In the genomic region with DNA sequence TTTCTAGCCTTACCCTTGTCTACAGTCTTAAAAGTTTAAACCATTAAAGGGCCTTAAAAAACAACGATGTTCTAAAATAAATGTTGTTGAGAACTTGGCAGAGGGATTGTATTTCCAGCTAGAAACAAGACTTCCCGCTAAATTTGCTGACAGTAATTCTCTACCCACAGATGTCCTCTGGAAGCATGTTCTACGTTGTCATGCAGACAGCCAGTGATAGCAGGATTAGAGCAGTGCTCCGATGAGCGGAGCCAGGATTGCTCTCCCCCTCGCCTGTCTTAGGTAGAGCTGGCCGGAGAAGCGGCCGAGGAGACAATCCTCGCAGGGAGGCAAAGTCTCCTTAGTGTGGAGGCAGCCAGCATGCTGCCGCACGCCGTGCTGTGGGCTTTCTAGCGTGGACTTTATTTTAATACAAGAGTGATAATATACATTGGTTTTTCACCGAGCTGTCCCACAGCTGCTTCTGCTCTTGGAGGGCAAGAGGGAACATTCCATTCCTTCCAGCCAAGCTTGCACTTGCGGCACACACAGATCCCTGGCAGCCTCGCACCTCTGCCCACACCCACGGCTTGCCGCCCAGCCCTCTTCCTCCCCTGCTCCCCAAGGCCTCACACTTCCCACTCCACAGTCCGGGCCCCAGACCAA, we compare ENCODE assay signal across 10 mouse cellular contexts.
A peak's percentile ranks its signal among the peaks of the same experiment; 100 is the strongest.
DNase-seq lines count a peak whose midpoint lies in the region; ATAC-seq and TF ChIP-seq lines count a peak whose summit lies in the region.
"Had no signal": no experiment of that assay in that cellular context is flagged by ENCODE, and none has a peak within 500 bp of the region (broad histone marks: within the 10 kb centered on the region; RNA-seq: fewer than 3 reads in every experiment).

No protein-coding gene starts in this region.

- no peaks in the 10 kb centered on the region for H3K9me3 ChIP-seq in intestine, embryonic 15.5 days
- no peaks in the 10 kb centered on the region for H3K9me3 ChIP-seq in stomach, embryonic 15.5 days

- H3K27me3 ChIP-seq in liver, adult 2 months (ENCODE audit: control insufficient read depth, insufficient read depth, low read length), result no peaks in the 10 kb centered on the region
- no peaks in the 10 kb centered on the region for H3K27me3 ChIP-seq in intestine, embryonic 15.5 days (replicated peaks)
- H3K27me3 ChIP-seq in stomach, embryonic 15.5 days (replicated peaks), result no peaks in the 10 kb centered on the region
- H3K27me3 ChIP-seq: Patski had no signal

- H3K36me3 ChIP-seq in liver, adult 2 months (ENCODE audit: control insufficient read depth, insufficient read depth, low read length), result no peaks in the 10 kb centered on the region
- no peaks in the 10 kb centered on the region for H3K36me3 ChIP-seq in intestine, embryonic 15.5 days
- H3K36me3 ChIP-seq in stomach, embryonic 15.5 days, result no peaks in the 10 kb centered on the region

- no peak overlapping the region; the same call in 1 of the 2 replicates for H3K27ac ChIP-seq in liver, adult 2 months (replicated peaks; ENCODE audit: insufficient read depth, low read depth, low read length)
- H3K27ac ChIP-seq in gastrocnemius, adult 2 months, result peak overlapping the region; percentile 85
- peak overlapping the region; percentile 72 for H3K27ac ChIP-seq in intestine, embryonic 15.5 days
- peak overlapping the region; percentile 76 for H3K27ac ChIP-seq in stomach, embryonic 15.5 days
- H3K27ac ChIP-seq: liver, embryonic 14.5 days had no signal

- peak overlapping the region; percentile 14; the same call in 1 of the 2 replicates for H3K4me2 ChIP-seq in intestine, embryonic 15.5 days (replicated peaks)
- H3K4me2 ChIP-seq in stomach, embryonic 15.5 days, result peak overlapping the region; percentile 31

- no peak overlapping the region for H3K4me3 ChIP-seq in liver, adult 2 months (ENCODE audit: insufficient read depth, low read depth, low read length)
- peak overlapping the region; percentile 55 for H3K4me3 ChIP-seq in gastrocnemius, adult 2 months
- H3K4me3 ChIP-seq in intestine, embryonic 15.5 days (replicated peaks), result no peak overlapping the region
- H3K4me3 ChIP-seq in stomach, embryonic 15.5 days (replicated peaks), result no peak overlapping the region

- intact Hi-C loops in gastrocnemius, adult 2 months (cut with DNase I), result loop anchor here (1.0 to 5.0 kb wide), 3 partner anchors 46 to 113 kb away; no protein-coding TSS in a partner anchor

- no peak for TF ChIP-seq CTCF in liver, adult 2 months (IDR thresholded peaks at IDR 0.05; ENCODE audit: low read depth, low read length)
- TF ChIP-seq CTCF in gastrocnemius, adult 2 months (IDR thresholded peaks at IDR 0.05), result no peak

- 71% methylated on average over 20 of the region's 20 CpGs for WGBS in liver, adult 2 months
- WGBS in intestine, embryonic 15.5 days, result 49% methylated on average over 20 of the region's 20 CpGs
- WGBS in stomach, embryonic 15.5 days, result 49% methylated on average over 20 of the region's 20 CpGs

- H3K79me2 ChIP-seq in liver, adult 2 months (ENCODE audit: control insufficient read depth, insufficient read depth, low read length), result peaks cover 46% of the 10 kb centered on the region; the same call in 1 of the 2 replicates

- H3K9ac ChIP-seq in liver, adult 2 months (ENCODE audit: low read depth, low read length), result peak overlapping the region; percentile 18; the same call in 1 of the 2 replicates
- H3K9ac ChIP-seq in intestine, embryonic 15.5 days, result no peak overlapping the region
- H3K9ac ChIP-seq in stomach, embryonic 15.5 days, result no peak overlapping the region
- H3K9ac ChIP-seq: liver, embryonic 14.5 days had no signal

- peak; percentile 42 for DNase-seq in liver, adult 2 months (ENCODE audit: extremely low read depth, low read depth, low spot score)
- DNase-seq in liver, result no peak
- DNase-seq in gastrocnemius, adult 2 months, result peak; percentile 86
- DNase-seq in layer of hippocampus, postnatal 10 days (ENCODE audit: low spot score in 2 of 2), result no peak
- no peak for DNase-seq in frontal cortex, postnatal 10 days (ENCODE audit: low spot score in 2 of 2)
- no peak for DNase-seq in Muller cell, postnatal 12 days (ENCODE audit: inconsistent ontology term)

- H3K4me1 ChIP-seq in liver, adult 2 months (ENCODE audit: control insufficient read depth, insufficient read depth, low read length), result peaks cover 33% of the 10 kb centered on the region
- peaks cover 36% of the 10 kb centered on the region for H3K4me1 ChIP-seq in intestine, embryonic 15.5 days (replicated peaks)
- H3K4me1 ChIP-seq in stomach, embryonic 15.5 days, result peaks cover 27% of the 10 kb centered on the region

- no peak for TF ChIP-seq POLR2A in liver, adult 2 months (IDR thresholded peaks at IDR 0.05; ENCODE audit: extremely low read depth, insufficient read depth, low read length)

- peak; percentile 40; the same call in 1 of the 2 replicates for ATAC-seq in intestine, embryonic 15.5 days
- ATAC-seq in stomach, embryonic 15.5 days (ENCODE audit: insufficient read depth, low FRiP score, low read depth), result no peak; the same call in 1 of the 2 replicates
- ATAC-seq: Patski had no signal

Comparison
In these comparisons a context has a peak if more than half of its experiments do, and no peak if none do; other contexts are left out.
1. DNase-seq: peak in liver, adult 2 months (single experiment) and gastrocnemius, adult 2 months (single experiment); none in liver (single experiment), layer of hippocampus, postnatal 10 days (0 of 2), frontal cortex, postnatal 10 days (0 of 2) and Muller cell, postnatal 12 days (single experiment).